Mouse (Mus musculus) CD4-positive, CD25-positive, alpha-beta regulatory T cell, adult 2 months (primary cell): Measurements from ENCODE around the gene Leng8.
A peak's percentile ranks its signal among the peaks of the same experiment; 100 is the strongest.
"Not testable (repeated sequence)": the region's sequence is repeated elsewhere in the genome, so short reads cannot be mapped to it uniquely, and the experiment has no call there.

Source experiments
- DNase-seq: peaks from one replicate; pipeline ENCODE4 v3.0.0-alpha.2; 2012; ENCODE audit warnings: low read depth, low spot score

Gene Leng8

DNA sequence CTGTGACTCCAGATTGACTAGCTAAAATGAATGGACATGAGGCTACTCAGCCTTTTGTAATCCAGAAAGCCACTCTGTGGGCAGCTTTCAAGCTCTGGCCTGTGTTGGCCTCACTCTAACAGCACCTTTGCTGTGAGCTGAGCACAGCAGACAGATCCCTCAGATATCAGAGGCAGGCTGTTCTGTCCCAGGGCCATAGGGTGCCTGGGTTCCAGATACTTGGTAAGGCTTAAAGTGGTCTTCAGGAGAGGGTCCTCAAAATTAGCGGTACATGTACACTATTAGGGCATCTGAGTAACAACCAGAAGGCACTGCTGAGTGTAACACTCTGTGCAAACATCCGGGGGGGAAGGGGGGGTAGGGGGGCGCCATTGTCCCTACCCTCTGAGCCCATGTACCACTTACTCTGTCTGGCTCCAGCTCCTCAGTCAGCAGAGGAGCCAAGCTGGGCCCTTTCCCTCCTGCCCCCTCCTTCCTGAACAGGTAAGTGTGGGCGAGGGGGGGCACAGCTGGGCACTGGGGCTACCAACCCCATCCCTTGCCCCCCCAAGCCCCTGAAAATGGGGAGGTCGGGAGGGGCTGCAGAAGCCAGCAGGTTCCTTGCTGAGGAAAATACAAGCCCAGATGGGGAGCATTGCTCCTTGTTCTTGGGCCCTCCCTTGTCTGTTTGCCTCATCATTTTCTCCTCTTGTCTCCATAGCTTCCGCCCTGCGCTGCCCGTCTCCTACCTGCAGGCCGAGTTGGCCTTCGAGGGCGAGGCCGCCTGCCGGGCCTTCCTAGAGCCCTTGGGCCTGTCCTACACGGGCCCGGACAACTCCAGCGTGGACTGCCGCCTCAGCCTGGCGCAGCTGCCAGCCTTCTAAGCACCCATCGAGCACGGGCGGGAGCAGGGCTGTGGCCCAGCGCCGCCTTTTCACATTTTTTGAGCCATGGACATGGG lies 9.7 kb downstream of the Leng8 start:
- DNase-seq, result no peak

DNA sequence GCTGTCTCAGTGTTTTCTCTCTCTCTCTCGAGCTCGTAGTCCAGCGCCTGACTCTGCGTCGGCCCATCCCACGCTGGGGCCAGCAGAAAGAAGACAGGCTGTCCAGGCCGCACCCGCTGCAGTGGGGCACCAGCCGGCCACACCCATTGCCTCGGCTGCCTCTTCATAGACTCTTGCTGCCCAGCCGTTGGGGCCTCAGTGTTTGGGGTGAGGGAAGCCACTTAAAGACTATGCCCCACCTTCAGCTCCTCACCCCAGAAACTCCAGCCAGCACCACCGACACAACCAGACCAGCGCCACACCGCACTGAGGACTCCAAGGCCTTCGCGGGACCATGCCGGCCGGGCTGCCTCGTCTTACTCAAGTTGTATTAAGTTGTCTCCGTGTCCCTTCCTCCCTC lies 10.5 kb downstream of the Leng8 start:
- no peak for DNase-seq

DNA sequence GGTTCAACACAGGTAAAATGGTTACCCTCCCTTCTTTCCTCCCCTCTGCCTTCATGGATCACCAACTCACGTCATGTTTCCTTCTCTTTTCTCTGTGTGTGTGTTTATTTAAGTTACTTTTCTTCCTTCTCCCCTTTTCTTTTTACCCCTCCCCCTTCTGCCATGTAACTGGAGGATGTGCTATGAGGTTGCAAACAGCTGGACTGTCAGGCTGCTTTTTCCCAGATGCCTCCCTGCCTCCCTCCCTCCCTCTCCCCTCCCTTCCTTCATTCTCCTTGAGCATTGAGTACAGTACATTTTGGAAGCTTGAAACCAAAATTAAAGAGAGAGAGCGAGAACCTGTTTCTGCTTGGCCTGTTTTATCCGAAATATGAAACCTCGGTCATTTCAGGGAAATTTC lies 11.0 kb downstream of the Leng8 start:
- DNase-seq, result no peak

DNA sequence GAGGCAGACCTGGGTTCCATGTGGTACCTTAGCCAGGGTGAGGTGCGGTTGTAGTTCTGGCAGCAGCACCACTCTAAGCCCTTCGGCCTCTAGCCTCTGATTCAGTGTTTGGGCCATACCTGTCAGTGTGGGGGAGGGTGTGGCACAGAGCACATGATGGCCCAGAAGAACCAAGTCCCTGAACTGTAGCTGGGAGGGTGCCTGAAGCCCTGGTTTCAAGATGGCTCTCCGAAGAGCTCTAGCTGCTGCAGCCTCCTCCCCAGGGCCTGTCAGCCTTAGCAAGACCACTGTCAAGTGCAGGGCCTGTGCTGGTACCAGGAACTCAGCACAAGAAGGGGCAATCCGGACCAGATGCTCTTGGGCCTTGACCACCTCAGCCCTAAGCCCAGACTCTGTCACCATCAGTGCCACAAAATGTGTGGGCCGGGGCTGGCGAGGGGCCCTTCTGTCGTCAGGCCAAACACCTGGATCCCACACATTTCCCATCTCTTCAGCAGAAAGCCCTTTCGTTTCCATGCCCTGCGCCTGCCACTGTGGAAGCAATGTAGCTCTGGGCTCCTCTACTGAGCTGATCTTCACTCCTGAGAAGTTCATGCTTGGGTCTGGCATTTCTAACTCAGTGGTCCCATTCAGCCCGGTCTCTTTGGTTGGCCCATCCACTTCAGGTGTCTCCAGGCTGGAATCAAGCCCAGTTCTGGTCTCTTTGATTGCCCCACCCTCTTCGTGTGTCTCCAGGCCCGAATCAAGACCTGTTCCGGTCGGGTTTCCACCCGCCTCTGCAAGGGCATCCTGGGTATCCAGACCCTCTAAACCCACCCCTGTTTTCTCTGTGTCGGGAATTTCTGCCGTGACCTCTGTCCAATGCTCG lies 11.7 kb downstream of the Leng8 start:
- DNase-seq, result no peak

DNA sequence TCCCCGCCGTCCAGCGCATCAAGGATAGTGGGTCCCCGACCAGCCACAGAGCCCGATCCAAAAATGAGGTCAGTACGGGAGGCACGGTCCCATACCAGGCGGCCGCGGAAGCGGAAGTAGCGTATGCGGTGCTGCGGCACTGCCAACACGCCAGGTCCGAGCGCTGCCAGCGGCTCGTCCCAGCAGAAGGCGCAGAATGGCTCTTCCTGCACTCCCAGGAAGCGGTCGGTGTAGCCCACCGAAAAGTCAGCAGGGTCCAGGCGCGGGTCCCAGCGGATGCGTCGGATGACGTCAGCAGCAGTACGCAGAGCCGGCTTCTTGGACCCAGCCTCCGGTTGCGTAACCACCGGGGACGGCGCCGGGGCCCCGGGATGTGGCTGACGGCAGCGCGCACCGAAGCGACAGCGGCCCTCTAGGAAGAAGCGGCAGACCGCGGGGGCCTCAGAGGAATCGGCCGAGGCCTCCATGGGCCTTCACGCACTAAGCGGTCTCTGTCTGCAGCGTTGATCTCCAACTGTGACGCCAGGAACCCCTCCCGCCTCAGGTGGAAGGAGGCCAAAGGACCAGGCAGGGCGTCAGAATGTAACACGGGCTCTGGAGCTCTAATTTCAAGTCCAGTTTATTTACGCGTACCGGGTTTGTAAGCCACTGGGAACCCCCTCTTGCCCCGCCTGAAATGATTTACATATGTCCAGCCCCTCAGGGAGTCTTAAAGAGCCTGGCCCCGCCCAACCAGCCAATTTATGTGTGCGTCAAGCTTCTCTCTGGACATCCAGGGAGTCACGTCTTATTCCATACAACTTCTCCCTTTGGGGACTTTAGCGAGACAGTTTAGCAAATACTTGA lies 12.6 kb downstream of the Leng8 start:
- peak; percentile 90 for DNase-seq

DNA sequence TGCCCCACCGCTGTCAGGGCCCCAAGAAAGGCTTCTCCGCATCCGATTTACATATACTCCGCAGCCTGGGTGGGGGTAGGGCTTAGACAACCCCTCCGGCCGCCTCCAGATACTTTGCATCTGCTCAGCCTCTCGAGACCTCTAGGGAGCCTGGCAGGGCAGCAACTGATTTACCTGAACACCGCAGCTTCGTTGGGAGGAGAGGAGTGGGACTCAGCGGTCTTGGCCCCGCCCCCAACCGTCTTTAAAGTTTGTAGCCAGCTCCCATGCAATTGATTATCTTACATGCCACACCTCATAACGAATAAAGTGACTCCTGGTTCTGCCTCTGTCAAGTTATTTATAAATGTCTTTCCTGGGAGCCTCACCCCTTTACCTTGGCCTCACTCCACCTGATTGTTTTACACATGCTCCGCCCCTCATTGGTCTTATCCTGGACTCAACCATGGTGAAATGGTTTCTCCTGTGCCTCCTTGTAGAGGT lies 13.3 kb downstream of the Leng8 start, which contains the start of gene Leng9:
Leng9 (minus strand) TSS at position 316 of the 483 bp plus-strand sequence.
- DNase-seq, result no peak

DNA sequence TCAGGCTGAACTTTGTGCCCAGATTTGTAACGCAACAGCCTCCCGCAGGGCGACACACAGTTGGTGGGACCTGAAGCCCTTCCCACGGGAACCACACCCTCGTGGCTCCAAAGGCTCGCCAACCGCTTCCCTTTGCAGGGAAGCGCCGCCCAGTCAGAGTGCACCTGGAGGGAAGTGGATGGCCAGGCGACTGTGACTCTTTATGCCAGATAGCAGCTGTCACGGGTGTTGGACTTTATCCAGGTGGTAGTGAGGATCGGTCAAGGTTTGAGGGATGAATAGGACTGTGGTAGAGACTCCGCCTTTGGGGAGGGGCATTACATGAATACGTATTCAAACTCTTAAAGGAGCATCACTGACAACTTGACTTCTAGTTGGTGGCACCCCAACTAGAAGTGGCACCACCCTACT lies 14.0 kb downstream of the Leng8 start:
- DNase-seq, result peak; percentile 52

DNA sequence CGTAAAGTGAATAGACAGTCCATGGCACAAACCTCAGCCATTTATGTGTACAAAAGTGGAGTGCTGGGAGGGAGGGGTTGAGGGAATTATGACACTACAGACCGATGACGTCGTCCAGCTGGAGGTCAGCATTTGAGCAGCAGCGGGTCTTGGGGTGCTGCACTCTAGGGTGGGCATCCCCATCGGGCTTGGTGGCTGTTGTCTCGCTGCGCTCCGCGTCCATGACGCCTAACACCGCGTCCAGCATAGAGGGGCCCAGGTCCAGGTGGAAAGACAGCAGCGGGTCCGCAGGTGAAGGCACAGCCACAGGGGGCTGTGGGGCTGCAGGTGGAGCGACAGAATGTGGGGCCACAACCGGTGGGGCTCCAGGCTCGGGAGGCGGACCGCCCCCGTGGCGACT lies 14.4 kb downstream of the Leng8 start:
- DNase-seq, result no peak

DNA sequence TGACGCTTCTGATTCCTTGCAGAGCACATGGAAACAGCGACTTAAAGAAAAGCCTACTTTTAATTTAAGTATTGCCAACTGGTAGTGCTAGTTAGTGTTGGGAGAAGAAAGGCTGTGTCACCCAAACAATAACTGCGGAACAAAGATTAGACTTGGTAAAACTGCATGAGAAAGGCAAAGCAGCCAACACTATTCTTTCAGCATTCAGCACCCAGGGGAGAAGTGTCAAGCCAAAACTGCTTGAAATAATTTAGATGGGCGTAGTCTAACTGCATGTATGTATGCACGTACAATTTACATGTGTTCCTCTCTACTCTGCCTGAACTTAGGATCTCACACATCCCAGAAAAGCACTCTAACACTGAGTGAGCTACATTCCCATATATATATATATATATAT lies 17.5 kb downstream of the Leng8 start:
- no peak for DNase-seq

DNA sequence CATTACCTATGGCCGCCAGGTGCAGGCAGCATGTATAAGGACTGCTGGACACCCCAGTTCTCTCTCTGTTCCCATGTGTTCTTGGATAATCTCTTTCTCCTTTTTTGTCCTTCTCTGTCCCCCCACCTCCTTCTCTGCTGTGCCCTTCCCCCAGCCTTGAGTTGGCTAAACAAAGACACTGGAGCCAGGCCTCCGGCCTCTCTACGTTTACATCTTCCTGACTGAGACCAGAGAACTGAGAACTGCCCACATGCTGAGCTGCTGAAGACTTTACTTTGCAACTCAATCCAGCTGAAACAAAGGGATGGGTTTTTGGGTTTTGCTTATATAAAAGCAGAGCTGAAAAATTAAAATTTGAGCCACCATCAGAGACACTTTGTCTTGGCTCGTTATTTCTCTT lies 18.1 kb downstream of the Leng8 start:
- DNase-seq, result no peak

DNA sequence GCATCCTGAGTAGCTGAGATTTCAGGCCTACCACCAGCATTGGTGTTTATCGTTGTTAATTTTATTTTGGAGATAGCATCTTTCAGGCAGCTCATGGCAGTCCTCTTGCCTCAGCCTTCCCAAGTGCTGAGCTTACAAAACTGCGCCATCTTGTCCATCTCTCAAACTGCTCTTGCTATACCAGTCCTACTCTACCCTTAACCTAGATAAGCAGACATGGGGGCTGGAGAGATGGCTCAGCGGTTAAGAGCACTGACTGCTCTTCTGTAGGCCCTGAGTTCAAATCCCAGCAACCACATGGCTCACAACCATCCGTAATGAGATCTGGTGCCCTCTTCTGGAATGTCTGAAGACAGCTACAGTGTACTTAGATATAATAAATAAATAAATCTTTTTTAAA lies 24.8 kb downstream of the Leng8 start:
- DNase-seq, result not testable (repeated sequence)

DNA sequence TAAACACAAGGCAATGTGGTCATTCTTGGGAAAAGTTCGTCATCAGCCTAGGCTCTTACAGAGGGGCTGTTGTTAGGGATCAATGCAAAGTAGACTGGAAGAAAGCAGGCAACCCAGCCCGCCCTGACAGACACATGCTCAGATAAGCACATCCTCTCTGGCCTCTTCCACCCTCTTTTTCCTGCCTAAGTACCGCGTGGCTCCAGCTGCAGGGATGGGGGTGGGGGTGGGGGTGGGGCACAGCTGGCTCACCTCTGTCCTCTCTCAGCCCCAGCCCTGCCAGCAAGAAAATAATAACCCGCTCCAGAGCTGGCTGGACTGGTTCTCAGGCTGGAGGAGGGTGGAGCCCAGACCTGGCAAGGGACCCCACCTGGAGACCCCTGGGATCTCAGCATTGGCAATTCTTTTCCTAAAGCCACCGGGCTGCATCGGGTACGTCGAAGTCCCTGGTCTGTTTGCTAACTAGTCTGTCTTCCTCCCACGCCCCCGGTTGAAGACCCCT lies 26.8 kb downstream of the Leng8 start:
- DNase-seq, result no peak

DNA sequence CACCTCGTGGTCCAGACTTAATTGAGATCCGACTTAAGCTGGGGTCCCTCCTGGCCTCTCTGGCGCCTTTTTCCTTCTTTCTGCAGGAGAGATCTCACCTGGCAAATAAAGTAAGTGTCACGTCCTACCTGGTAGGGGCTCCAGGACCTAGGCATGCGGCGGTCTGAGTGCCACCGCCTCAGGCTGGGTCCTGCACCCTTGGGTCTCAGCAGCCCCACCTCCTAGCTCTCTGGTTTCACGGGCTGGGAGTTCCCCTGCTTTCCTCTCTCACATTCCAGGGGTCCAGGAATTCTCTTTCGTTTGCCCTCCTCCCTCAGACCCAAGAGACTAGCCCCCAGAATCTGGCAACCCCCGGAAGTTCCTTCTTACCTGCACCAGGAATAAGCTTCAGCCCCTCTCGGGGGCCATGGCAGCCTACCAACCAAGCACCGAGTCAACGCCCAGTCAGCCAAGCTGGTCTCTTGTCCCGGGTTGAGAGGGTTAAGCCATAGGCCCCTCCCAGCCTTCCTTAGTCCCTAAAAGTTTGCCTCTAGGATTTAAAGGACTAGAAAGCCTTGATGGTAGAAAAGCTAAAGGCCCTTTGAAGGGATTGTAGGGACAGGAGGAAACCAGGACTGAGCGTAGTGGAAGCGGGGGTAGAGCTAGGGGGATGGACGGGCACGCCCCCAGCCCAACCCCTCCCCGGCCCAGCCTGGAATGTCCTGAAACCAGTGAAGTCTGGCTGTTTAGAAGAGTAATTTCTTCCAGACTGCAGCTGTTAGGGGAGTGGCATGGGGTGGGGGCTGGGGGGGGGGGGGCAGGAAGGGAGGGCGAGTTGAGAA lies 27.5 kb downstream of the Leng8 start, which contains the start of gene Cdc42ep5:
Cdc42ep5 (minus strand) TSS at position 771 of the 821 bp plus-strand sequence.
- no peak for DNase-seq

DNA sequence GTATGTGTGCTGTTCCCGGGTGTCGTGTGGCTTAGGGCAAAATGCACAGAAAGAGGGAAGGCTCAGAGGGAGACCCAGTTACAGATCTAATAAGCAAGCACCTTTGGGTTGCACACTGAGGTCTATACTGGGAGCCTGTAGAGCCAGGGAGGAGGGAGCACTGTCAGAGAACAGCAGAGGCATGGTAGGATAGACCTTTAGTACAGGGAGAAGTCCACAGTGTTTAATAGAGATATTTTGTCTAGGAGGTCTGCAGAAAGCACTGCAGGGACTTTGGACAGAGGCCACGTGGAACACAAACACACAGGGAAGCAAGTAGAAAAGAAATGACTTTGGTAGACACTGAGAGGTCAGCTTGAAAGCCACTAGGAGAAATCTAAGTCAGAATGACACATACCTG lies 28.4 kb downstream of the Leng8 start:
- no peak for DNase-seq

DNA sequence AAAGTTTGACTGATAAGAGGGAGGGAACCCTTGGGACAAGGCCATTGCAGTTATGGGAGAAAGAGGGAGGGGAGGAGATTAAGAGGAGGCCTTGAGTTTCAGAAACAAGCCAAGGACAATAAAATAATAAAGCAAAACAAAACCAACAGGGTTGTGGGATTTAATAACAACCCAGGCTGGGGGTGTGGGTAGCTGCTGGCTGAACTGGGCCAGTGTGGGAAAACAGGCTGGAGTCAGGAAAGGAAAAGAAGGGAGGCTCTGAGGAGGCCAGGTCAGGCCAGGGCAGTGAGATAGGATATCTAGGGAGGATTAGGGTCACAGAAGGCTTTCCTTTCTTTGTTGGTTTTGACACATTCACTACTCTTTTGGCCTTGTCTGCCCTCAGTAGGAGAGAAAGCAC lies 30.3 kb downstream of the Leng8 start:
- DNase-seq, result no peak

DNA sequence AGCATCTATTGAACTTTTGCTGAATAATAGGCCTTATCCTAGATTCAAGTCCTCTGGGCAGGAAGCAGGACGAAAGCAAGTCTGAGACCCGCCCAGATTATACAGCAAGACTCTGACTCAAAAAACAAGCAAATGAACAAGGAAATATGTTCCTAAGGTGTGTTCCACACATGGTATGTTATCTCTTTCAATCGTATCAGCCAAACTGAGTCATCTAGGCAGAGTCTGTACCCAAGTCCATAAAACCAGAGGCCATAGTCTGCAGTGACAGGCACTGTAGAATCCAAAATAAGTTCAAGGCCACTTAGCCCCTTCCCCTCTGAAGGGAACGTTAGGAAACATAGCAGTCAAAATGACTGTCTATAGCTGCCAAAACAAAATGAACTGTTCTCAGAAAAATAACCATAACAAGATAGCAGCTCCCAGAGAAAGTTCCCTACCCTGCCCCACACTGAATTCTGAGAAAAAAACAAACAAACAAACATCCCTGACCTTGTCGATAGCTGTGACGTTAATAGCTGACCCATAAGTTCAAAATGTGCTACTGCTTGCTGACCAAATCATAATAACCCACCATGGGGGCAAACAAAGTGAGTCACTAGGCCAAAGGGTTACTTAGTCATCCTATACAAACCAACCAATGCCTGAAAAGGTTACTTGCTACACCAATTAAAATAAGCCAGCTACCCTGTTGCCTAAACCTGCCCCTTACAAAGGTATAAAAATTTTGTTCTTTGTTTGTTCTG lies 33.5 kb downstream of the Leng8 start:
- DNase-seq, result no peak

DNA sequence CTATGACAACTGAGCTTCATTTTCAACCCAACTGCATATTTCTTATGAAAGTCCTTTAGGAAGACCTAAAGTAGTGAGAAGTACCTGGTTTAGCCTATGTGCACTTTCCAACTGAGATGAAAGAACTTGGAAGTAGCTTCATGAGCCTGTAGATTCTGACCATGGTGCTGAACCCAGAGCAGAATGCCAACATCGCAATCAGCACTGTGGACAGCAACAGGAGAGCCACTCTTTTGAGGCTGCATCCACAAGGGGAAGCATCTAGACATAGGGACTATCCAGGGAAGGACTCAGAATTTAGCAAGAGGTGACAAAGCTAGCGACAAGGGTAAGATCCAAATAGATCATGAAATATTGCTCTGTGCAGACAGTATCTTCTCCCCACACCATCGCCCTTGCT lies 41.6 kb downstream of the Leng8 start:
- no peak for DNase-seq
